Mouse (Mus musculus) adrenal gland, postnatal 4 days (tissue): Measurements from ENCODE around the gene Lnp1. TPM values are rescaled to one million over a fixed set of nuclear protein-coding genes. Genes with fewer than 3 reads are reported as not detected.
A peak's percentile ranks its signal among the peaks of the same experiment; 100 is the strongest.
"Not testable (repeated sequence)": the region's sequence is repeated elsewhere in the genome, so short reads cannot be mapped to it uniquely, and the experiment has no call there.

Source experiments
- DNase-seq, 2 experiments: peaks; one replicate each; pipeline ENCODE4 v3.0.0; 2021 to 2022; ENCODE audit warnings: low spot score in 2 of 2, mixed read lengths in 2 of 2
- long read RNA-seq, 2 experiments: library from polyadenylated mRNA; stranded (forward); transcript quantifications; one replicate each; pipeline ENCODE4 v2.0.0; 2021
- total RNA-seq, 2 experiments: library from RNA; stranded (reverse); gene quantifications; 2 replicates each; pipeline ENCODE4 v1.2.3; 2021

Gene Lnp1
- total RNA-seq, result not detected
- long read RNA-seq, experiment 1, result 0 reads
- long read RNA-seq, experiment 2, result 0 reads

GRCm38 (mm10) chr16:56928023-56928422, at the start of gene Lnp1:
TSS of gene Lnp1 (minus strand) at chr16:56928061.
- DNase-seq, result no peak

GRCm38 (mm10) chr16:56974646-56975045, 46.8 kb upstream of the Lnp1 start:
- DNase-seq, result no peak

DNA sequence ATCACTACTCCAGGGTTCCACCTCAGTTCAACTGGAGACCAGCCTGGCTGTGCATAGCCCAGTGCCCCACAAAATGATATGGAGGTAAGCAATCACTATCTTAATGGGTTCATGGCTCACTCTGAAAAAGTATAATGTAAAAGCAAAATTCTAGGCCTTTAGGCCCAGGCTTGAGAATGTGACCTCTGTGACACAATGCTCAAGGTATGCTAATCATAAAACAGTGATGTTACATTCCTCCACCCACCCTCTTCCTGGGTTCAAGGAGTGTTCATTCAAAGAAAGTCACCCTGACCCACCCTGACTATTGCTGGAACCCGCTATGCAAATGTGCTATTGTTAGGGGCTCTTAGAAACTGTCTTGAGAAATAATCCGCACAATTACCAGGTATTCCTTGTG, 30.4 kb upstream of the Lnp1 start:
- not testable (repeated sequence) for DNase-seq

GRCm38 (mm10) chr16:56949085-56949484, 21.2 kb upstream of the Lnp1 start:
- DNase-seq, result no peak

- DNase-seq, result no peak
Measured at GRCm38 (mm10) chr16:56942341-56942740, 14.5 kb upstream of the Lnp1 start.

DNA sequence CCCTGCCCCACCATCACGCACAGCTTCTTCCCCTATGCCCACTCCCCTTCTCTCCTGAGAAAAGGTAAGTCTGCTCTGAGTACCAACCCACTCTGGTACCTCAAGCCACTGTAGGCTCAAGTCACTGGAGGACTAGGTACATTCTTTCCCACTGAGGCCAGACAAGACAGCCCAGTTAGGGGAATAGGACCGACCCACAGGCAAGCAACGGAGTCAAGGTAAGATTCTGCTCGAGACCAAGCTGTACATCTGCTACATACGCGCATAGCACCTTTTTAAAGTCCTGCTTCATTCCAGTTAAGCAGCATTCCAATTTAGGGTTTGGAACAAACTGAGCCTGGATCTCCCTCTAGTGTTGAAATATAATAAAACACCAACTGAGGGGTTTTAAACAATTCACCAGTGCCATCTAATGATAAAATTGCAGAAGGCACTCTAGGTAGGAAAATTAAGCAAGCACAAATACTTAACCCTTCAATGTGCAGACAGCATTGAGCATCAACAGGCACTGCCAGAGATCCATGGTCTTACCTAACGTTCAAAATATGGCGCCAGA, 7.7 kb downstream of the Lnp1 start:
- DNase-seq, result no peak

- DNase-seq, result no peak
Measured at GRCm38 (mm10) chr16:56917230-56917629, 10.6 kb downstream of the Lnp1 start.

DNA sequence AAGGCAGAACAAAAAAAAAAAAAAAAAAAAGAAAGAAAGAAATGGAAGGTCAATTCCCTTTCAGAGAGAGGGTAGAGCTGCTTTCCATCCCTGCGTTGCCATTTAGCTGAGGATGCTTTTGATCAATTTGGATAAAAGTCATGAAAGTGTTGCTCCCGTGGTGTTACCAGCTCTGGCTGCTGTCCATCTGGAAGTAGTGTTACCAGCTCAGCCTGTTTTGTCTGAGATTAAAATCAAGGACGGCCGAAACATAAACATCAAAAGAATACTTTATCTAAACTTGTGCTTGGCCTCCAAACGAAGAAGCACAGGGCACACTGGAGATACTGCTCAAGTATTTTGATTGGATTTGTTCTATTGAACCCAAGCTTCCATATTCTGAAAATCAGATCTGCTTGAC, 18.9 kb downstream of the Lnp1 start:
- DNase-seq, result no peak

DNA sequence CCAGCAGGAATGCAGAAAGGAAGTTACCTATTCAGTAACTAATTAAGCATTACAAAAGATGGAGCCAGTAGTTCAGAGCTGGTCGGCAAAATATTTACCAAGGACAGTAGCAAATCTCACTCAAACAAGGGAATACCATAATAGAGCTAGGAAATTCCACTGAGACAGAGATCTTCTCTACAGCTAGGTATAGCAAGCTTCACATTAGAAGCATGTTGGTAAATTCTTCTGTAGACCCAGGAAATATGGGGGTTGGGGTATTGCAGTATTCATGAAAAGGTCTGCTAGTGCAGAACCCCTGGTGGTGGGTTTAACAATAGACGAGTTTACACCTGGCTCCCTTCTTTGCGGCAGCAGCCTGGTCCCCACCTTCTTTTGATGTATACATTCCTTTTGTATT, 25.7 kb downstream of the Lnp1 start:
- not testable (repeated sequence) for DNase-seq

- no peak for DNase-seq
Measured at GRCm38 (mm10) chr16:56891583-56891982, 36.3 kb downstream of the Lnp1 start.

DNA sequence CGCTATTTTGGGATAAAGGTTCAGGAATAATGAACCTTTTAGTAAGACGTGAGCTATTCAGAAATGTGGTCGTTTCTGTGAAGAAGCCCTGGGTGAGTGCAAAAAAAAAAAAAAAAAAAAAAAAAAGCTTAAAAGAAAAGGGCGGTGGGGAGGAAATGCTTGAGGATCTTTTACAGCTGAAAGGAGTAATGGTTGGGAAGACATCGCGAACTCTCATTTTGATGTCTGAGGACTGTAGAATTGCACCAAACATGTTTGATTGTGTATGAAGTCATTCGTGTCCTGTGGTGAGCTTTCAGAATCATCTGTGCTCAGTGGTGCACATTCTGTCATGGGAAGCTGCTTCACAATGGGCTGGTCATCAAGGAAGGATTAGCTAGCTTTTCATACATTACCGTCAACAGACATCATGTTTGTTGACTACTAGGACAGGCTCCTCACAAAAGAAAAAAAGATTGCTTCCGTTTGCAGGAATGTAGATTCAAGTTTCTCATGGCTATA, 41.2 kb downstream of the Lnp1 start:
- no peak for DNase-seq

GRCm38 (mm10) chr16:56885824-56886615, 41.8 kb downstream of the Lnp1 start, which contains the start of gene Tmem45a:
TSS of gene Tmem45a (minus strand) at chr16:56886166.
- DNase-seq, result peak; percentile 58 to 76

DNA sequence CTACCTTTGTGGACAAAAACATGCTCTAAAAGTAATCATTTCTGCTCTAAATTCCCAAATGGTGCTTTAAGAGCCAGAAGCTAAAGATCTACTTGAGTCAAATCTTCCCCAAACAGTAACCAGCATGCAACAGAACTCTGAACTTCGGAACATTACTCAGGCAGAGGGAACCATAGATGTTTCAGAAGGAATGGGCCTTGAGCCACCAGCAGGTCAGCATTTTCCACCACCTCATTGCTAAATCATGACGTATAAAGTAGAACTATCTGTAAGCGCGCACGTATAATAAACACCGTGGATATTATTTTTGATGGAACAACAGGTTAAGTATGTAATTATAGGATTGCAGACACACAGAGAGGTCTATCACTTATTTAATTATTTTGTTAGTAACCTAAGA, 43.0 kb downstream of the Lnp1 start:
- DNase-seq, result no peak

- DNase-seq, result no peak
Measured at GRCm38 (mm10) chr16:56873410-56873809, 54.5 kb downstream of the Lnp1 start.

DNA sequence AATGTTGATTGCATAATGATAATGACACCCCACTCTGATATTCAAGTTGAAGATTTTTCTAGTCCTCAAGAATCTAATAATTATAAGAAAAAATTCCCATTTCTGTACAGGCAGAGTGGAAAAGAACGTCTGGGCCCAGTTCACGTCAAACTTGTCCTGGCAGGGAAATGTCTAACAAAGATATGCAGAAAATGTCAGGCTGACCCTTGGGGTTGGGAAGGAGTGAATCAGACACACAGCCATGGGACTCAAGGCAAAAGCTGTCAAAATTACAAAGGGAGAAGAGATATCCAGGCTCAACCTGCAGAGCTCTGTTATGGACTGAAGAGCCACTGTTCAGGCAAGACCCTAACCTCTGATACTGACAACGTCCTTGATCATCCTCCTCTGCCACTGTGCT, 57.4 kb downstream of the Lnp1 start:
- DNase-seq, result no peak

- DNase-seq, result no peak
Measured at GRCm38 (mm10) chr16:56868361-56868760, 59.5 kb downstream of the Lnp1 start.

DNA sequence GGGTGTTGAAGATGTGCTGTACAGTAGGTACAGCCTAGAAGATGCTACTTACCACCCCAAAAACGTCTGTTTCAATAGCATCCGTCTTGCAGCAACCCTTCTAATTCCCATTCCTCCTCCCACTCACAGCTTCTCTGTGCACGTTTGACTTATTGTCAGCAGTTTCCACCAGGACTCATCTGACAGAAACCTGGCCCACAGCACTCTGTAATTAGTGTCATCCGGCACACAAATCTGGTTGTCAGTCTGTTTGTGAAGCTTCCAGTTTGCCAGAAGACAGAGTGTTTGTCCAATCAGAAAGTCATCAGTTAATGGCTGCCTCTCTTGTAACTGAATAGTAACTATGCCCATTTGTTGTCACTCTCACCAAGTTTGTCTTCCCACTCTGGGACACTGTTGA, 60.3 kb downstream of the Lnp1 start:
- no peak for DNase-seq

Other genes starting within 250 kb of the Lnp1 start
- 10 to 100 TPM; 71.2 to 78.4 TPM for gene Tfg, start 210.6 kb downstream of the Lnp1 start, total RNA-seq
- not detected for gene Adgrg7, start 132.2 kb downstream of the Lnp1 start, total RNA-seq
- gene Tmem45a, start 41.9 kb downstream of the Lnp1 start, total RNA-seq, result 10 to 100 TPM in 1 of 2 experiments, 1 to 10 TPM in 1; 7.3 to 10.2 TPM
- gene Tmem45a2, start 143.3 kb upstream of the Lnp1 start, total RNA-seq, result under 1 TPM; 0.08 to 0.20 TPM
- 10 to 100 TPM; 60.8 to 64.5 TPM for gene Tomm70a, start 193.6 kb upstream of the Lnp1 start, total RNA-seq
- 10 to 100 TPM; 75.0 to 85.9 TPM for gene Nit2, start 239.3 kb upstream of the Lnp1 start, total RNA-seq